Mouse (Mus musculus): ENCODE data around the gene Fbxl13. TPM values are rescaled to one million over a fixed set of nuclear protein-coding genes. Genes with fewer than 3 reads are reported as not detected.

Fbxl13 gene
- total and polyA plus RNA-seq, 3 experiments, result 0.14 to 0.30 (median 0.19) TPM

DNA sequence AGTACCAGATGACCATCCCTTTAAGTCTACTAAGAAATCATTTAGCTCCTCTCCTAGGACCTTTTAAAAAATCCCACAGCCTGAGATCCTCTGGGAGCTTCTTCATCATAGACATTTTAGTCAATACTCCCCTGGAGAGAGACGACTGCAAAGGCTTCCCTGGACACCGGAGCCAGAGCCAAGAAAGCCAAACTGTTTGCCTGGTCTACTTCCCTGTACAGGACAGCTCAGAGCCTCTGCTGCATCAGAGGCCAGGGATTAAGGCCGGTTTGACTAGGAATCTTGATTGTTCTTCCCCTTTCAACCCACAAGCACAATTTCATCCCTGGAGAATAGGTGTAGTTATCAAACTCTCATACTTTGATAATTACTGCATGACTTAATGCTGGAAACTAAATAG, 148.6 kb downstream of the Fbxl13 start:
- no peak overlapping the region for H3K27ac ChIP-seq (ENCODE audit: insufficient read depth, low read depth)

DNA sequence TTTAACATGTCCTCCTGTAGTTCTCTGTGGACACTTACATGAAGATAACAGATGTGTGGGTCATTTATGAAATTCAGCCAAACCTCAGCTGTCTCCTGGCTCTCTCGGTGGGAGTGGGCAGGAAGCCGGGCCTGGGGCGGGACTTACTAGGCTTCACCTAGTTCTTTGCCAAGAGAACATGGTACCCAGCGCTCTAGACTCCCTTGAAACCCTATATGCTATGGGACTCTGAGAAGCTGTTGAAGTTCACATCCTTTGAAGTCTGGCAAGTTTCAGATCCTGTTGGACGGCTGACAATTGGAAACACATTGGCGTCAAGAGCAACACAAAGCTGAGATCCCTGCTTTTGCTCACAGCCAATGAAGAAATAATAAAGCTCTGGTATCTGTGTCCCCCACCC, 149.1 kb downstream of the Fbxl13 start:
- Histone ChIP-seq H3K4me3 (replicated peaks in 1 of 3; ENCODE audit: low read depth in 2 of 3, low read length in 2 of 3, poor library complexity in 1 of 3) (no peak overlapping the region), H3K9me3 (replicated peaks; ENCODE audit: low read length) (no peaks in the 10 kb centered on the region), H3K4me2 (ENCODE audit: insufficient read depth, low read depth, poor library complexity, severe bottlenecking) (no peak overlapping the region), H3K9ac (ENCODE audit: insufficient read depth, low read depth) (no peak overlapping the region), H3K27ac (ENCODE audit: insufficient read depth, low read depth) (no peak overlapping the region), H3K27me3 (replicated peaks) (no peaks in the 10 kb centered on the region), H3K79me2 (replicated peaks; ENCODE audit: control insufficient read depth, extremely low read depth, insufficient read depth, poor library complexity, severe bottlenecking) (no peaks in the 10 kb centered on the region), H3K4me1 (ENCODE audit: control insufficient read depth in 1 of 2, insufficient read depth in 2 of 2) (peaks cover 17 to 36% of the 10 kb centered on the region in 2 experiments; a peak in 3 of 4 replicates), H3K36me3 (replicated peaks in 1 of 2; ENCODE audit: control insufficient read depth in 1 of 2, insufficient read depth in 1 of 2, low read length in 1 of 2) (no peaks in the 10 kb centered on the region)
- DNase-seq (ENCODE audit: extremely low read depth), result no peak
- no peak for TF ChIP-seq UBTF (IDR thresholded peaks at IDR 0.05; ENCODE audit: low read depth, low read length)
- TF ChIP-seq MAZ (IDR thresholded peaks at IDR 0.05; ENCODE audit: low read depth, low read length), result no peak
- no peak for TF ChIP-seq BHLHE40 (IDR thresholded peaks at IDR 0.05; ENCODE audit: low read depth, low read length)
- no peak for TF ChIP-seq MEF2A (IDR thresholded peaks at IDR 0.05; ENCODE audit: borderline replicate concordance, low read depth, low read length)
- TF ChIP-seq RAD21 (IDR thresholded peaks at IDR 0.05; ENCODE audit: low read depth, low read length), result no peak
- no peak for TF ChIP-seq IRF4 (IDR thresholded peaks at IDR 0.05; ENCODE audit: low read depth, low read length)
- dilution Hi-C loops (cut with MboI; ENCODE audit: extremely low pct_ligation_motif_present, extremely low pct_unique_long_range_greater_than_20kb, low sequenced_read_pairs), result no loop called here
- in situ Hi-C loops (cut with MboI; ENCODE audit: low pct_ligation_motif_present, low pct_unique_long_range_greater_than_20kb, low sequenced_read_pairs), result no loop called here

More for the DNA sequence above, 148.6 kb downstream of the Fbxl13 start:
- DNase-seq (ENCODE audit: extremely low read depth), result no peak
- no peaks in the 10 kb centered on the region for H3K9me3 ChIP-seq (replicated peaks; ENCODE audit: low read length)
- TF ChIP-seq HCFC1 (IDR thresholded peaks at IDR 0.05; ENCODE audit: low read depth, low read length), result no peak
- no peak for TF ChIP-seq POLR2A (IDR thresholded peaks at IDR 0.05; ENCODE audit: low read depth, low read length)
- TF ChIP-seq ZMIZ1 (IDR thresholded peaks at IDR 0.05; ENCODE audit: low read depth, low read length), result no peak
- no peak for TF ChIP-seq POLR2AphosphoS2 (IDR thresholded peaks at IDR 0.05; ENCODE audit: low read depth, low read length)
- no peak for TF ChIP-seq RCOR1 (conservative IDR thresholded peaks at IDR 0.05; ENCODE audit: low read depth, low read length)
- no peak for TF ChIP-seq MYC (IDR thresholded peaks at IDR 0.05; ENCODE audit: low read depth, low read length)
- no peak overlapping the region for H3K4me2 ChIP-seq (ENCODE audit: insufficient read depth, low read depth, poor library complexity, severe bottlenecking)
- H3K27me3 ChIP-seq (replicated peaks), result no peaks in the 10 kb centered on the region
- H3K9ac ChIP-seq (ENCODE audit: insufficient read depth, low read depth), result no peak overlapping the region
- H3K36me3 ChIP-seq (replicated peaks in 1 of 2; ENCODE audit: control insufficient read depth in 1 of 2, insufficient read depth in 1 of 2, low read length in 1 of 2), result no peaks in the 10 kb centered on the region
- no peak overlapping the region for H3K4me3 ChIP-seq (replicated peaks in 1 of 3; ENCODE audit: low read depth in 2 of 3, low read length in 2 of 3, poor library complexity in 1 of 3)
- H3K4me1 ChIP-seq (ENCODE audit: control insufficient read depth in 1 of 2, insufficient read depth in 2 of 2), result peaks cover 14 to 32% of the 10 kb centered on the region in 2 experiments; a peak in 3 of 4 replicates
- H3K79me2 ChIP-seq (replicated peaks; ENCODE audit: control insufficient read depth, extremely low read depth, insufficient read depth, poor library complexity, severe bottlenecking), result no peaks in the 10 kb centered on the region
- dilution Hi-C loops (cut with MboI; ENCODE audit: extremely low pct_ligation_motif_present, extremely low pct_unique_long_range_greater_than_20kb, low sequenced_read_pairs) (no loop called here), in situ Hi-C loops (cut with MboI; ENCODE audit: low pct_ligation_motif_present, low pct_unique_long_range_greater_than_20kb, low sequenced_read_pairs) (no loop called here)

DNA sequence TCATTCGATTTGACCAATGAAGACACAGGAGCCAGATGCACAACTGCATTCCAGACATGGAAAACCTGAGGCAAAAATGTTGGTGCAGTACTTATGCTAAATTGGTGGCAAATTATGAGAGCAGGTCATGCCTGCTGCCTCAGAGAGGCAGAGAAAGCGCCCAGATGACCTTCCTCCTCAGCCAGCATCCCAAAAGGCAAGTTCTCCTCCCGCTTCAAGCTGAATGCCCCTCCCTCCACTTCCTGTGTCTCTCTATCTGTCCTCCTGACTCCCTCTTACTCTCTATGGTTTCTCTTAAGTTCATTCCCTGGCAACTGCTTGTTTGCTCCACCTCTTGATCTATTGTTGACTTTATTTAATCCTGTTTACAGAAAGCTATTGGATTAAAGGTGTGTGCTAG, 150.7 kb downstream of the Fbxl13 start:
- Histone ChIP-seq H3K27me3 (replicated peaks) (no peaks in the 10 kb centered on the region), H3K36me3 (replicated peaks in 1 of 2; ENCODE audit: control insufficient read depth in 1 of 2, insufficient read depth in 1 of 2, low read length in 1 of 2) (no peaks in the 10 kb centered on the region), H3K4me1 (ENCODE audit: control insufficient read depth in 1 of 2, insufficient read depth in 2 of 2) (peaks cover 17 to 37% of the 10 kb centered on the region in 2 experiments; a peak in 3 of 4 replicates), H3K9ac (ENCODE audit: insufficient read depth, low read depth) (no peak overlapping the region), H3K4me3 (replicated peaks in 1 of 3; ENCODE audit: low read depth in 2 of 3, low read length in 2 of 3, poor library complexity in 1 of 3) (no peak overlapping the region), H3K4me2 (ENCODE audit: insufficient read depth, low read depth, poor library complexity, severe bottlenecking) (no peak overlapping the region), H3K9me3 (replicated peaks; ENCODE audit: low read length) (no peaks in the 10 kb centered on the region), H3K79me2 (replicated peaks; ENCODE audit: control insufficient read depth, extremely low read depth, insufficient read depth, poor library complexity, severe bottlenecking) (no peaks in the 10 kb centered on the region), H3K27ac (ENCODE audit: insufficient read depth, low read depth) (no peak overlapping the region)
- TF ChIP-seq USF1 (IDR thresholded peaks at IDR 0.05; ENCODE audit: low read depth, low read length), result no peak
- TF ChIP-seq BHLHE40 (IDR thresholded peaks at IDR 0.05; ENCODE audit: low read depth, low read length), result no peak
- in situ Hi-C loops (cut with MboI; ENCODE audit: low pct_ligation_motif_present, low pct_unique_long_range_greater_than_20kb, low sequenced_read_pairs) (no loop called here), dilution Hi-C loops (cut with MboI; ENCODE audit: extremely low pct_ligation_motif_present, extremely low pct_unique_long_range_greater_than_20kb, low sequenced_read_pairs) (no loop called here)
- no peak for DNase-seq (ENCODE audit: extremely low read depth)

All from CH12.LX (cell line).